Mouse (Mus musculus): ENCODE data around the gene 1700028P14Rik.
"Not testable (repeated sequence)": the region's sequence is repeated elsewhere in the genome, so short reads cannot be mapped to it uniquely, and the experiment has no call there.

Gene 1700028P14Rik

GRCm38 (mm10) chr19:23652644-23653043 lies at the start of gene 1700028P14Rik:
Gene 1700028P14Rik (minus strand): TSS chr19:23652812.
- DNase-seq: peak; percentile 23 to 27

DNA sequence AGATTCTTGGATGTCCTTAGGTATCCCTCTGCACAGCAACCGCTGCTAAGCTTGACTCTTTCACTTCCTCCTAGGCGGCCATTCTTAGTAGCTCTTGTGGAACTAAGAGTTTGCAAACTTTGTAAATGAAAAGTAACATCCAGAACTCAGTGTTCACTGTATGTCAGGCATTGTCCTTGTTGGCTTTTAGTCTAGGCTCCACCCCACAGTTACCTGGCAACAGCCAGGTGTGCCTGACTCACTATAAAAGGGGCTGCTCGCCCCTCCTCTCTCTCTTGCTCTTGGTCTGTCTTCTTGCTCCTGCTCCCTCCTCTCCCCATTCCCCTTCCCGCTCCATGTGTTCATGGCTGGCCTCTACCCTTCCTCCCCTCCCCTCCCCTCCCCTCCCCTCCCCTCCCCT lies 46.5 kb upstream of the 1700028P14Rik start:
- no peak for DNase-seq

- DNase-seq: no peak
Measured at GRCm38 (mm10) chr19:23698366-23698765, 45.8 kb upstream of the 1700028P14Rik start.

- DNase-seq: no peak
Measured at GRCm38 (mm10) chr19:23697861-23698260, 45.2 kb upstream of the 1700028P14Rik start.

DNA sequence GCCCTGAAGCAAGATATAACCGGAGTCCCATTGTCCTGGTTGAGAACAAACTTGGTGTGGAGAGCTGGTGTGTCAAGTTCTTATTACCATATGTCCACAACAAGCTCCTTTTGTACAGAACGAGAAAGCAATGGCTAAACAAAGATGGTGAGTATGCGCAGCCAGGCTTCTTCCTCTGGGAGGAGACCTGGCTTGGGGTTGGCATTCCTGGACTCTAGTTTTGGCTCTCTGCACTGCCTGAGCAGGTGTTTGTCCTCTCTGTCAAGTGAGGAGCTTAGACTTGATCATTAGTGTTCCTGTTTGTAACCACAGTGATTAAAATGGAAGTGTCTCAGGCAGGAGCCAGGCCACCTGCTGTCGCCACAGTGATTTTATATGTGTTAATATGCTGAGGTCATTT lies 41.7 kb upstream of the 1700028P14Rik start:
- DNase-seq: peak; percentile 71 to 86

DNA sequence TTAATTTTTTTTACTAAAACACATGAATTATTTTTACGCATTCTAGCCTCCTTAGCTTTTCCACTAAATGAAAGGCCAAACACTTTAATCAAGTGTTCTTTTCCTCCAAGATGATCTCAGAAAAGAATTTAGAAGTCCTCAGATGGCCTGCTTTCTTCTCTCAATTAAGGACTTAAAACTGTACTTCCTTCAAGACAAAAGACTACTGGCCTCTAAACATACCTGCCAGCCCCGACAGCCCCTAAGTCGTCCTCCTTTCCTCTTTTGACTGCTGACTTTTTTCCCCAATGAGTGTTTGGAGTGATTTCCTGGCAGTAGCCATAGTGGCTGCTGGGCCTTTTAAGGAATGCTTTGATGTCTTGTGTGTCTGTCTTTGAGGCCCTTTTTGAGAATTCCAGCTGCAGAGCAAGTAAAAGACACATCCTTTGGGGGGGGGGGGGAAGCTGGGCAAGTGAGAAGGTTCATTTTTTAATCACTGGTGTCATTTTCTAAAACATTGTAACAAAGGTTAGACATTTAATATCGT lies 35.9 kb upstream of the 1700028P14Rik start:
- peak in 1 of 2 experiments; percentile 28 for DNase-seq

- DNase-seq: peak; percentile 85 to 97
Measured at GRCm38 (mm10) chr19:23687296-23688021, 34.8 kb upstream of the 1700028P14Rik start, which contains the start of gene Ptar1. Gene Ptar1 (plus strand): TSS chr19:23687429.

DNA sequence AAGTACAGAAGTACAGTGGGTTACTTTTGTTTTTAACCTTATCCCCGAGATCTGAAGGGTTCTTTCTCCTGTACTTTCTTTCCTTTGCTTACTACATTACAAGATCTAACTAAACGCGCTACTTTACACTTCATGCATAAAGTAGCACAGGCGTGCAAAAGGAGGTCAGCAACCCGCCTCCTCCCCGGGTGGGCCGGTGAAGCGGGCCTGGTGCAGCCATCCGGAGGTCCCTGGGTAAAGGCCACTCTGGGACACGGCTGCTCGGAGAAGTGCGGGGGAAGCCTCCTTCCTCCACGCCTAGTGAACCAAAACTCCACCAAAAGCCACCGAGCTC lies 34.3 kb upstream of the 1700028P14Rik start:
- no peak for DNase-seq

GRCm38 (mm10) chr19:23675656-23676055 lies 23.0 kb upstream of the 1700028P14Rik start:
- DNase-seq: not testable (repeated sequence)

GRCm38 (mm10) chr19:23673021-23673420 lies 20.4 kb upstream of the 1700028P14Rik start:
- DNase-seq: no peak

DNA sequence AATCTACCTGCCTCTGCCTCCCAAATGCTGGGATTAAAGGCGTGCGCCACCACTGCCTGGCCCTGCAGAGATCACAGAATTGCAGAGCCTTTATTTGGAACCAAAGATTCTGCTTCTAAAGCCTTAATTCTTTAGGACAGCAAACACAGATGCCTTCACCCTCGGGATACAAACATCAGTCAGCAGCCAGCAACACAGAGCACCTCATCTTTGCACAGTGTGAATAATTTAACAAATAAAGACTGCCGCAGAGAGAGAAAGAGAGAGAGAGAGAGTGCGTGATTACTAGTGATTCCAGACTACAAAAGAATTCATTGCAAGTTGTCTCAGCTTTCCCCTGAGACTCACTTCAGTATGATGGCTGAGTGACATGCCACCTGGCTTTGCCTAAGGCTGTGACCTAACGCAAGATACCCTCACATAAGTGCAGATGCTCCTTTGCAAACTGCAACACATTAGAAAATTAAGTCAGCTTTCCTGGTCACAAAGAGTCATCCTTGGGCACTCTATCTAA lies 15.6 kb upstream of the 1700028P14Rik start:
- no peak for DNase-seq

DNA sequence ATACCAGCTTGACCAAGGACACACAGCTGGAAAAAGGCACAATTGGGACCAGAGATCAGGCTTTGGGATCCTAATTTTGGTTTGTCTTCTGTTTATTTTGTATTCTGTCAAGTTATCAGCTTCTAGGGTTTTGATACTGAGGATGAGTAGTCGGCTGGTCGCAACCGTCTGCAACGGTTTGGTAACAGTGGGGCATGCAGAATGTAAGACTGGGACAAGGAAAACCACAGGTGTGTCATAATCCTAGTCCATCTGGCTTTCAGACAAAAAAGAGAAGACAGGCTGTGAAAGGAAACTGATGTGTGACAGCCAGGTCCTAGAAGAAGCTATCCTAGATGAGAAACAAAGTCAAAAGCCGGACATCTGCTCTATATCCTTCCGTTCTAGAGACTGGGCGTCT lies 11.5 kb upstream of the 1700028P14Rik start:
- no peak for DNase-seq

DNA sequence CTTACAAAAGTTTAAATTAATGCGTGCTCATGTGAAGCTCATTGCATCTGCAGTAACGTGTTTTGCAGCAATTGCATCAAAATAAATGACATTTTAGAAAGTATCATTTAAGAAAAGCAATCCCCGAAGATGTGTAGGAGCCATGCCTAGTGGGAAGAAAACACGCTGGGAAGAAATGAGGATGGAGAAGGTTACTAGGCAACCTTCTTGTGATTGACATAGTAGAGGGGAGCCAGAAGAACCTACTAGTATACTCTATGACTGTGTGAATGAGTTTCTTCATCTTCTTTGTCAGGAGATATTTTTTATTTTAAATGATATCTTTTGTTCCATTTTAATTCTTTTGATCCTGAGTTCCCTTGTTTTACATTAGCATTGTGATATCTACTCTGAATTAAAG lies 5.7 kb upstream of the 1700028P14Rik start:
- DNase-seq: no peak

DNA sequence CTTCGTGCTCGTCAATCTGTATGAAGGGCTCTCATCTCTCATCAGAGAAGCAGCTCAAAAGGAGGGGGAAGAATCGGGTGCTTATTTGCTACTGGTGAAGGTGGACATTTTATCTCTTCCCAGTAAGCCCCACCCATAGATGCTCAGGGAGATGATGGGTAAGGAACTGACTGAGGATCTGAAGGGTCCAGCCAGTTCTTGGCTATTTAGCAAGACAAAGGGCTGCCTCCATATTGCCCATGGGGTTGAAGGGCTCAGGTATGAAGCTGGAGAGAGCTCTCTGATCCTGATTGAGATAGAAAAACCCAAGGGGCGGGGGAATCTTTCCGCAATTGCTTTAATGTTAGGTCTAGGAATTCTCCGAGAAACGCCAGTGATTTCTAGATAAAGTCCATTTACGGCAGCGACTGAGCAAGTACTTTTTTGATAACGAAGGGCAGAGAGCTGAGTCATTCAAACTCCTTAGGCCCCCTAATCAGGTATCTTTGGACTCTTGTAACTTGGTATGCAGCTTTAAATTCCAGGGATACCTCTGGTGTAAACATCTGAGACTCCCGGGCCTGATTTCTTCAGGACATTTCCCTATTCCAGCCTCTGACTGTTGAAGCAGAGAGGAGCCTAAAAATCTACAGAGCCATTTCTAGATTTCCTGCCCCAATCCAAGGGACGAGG lies 4.8 kb upstream of the 1700028P14Rik start:
- no peak for DNase-seq

DNA sequence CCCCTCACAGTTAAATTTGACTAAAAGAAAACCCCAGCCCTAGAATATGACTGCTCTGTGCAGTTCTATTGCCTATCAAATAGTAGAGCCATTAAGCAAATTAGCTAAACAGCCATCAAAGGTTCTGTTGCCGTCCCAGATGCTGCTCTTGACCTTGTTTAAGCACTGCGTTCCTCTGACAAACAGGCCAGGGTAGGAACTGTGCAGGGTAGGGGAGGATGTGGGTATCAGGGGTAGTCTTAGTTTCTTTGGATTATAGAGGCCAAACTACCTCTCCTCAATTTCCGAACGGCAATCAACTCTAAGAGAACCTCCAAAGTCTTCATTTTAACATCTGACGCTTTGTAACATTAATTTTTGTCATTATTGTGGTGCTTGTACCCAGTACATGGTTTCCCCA lies 542 bp upstream of the 1700028P14Rik start:
- no peak for DNase-seq

GRCm38 (mm10) chr19:23647308-23647707 lies 5.3 kb downstream of the 1700028P14Rik start:
- DNase-seq: no peak

GRCm38 (mm10) chr19:23645347-23645746 lies 7.3 kb downstream of the 1700028P14Rik start:
- no peak for DNase-seq

GRCm38 (mm10) chr19:23643819-23644218 lies 8.8 kb downstream of the 1700028P14Rik start:
- DNase-seq: no peak

GRCm38 (mm10) chr19:23636786-23637185 lies 15.8 kb downstream of the 1700028P14Rik start:
- no peak for DNase-seq

- no peak for DNase-seq
Measured at GRCm38 (mm10) chr19:23631611-23632492, 20.8 kb downstream of the 1700028P14Rik start.

DNA sequence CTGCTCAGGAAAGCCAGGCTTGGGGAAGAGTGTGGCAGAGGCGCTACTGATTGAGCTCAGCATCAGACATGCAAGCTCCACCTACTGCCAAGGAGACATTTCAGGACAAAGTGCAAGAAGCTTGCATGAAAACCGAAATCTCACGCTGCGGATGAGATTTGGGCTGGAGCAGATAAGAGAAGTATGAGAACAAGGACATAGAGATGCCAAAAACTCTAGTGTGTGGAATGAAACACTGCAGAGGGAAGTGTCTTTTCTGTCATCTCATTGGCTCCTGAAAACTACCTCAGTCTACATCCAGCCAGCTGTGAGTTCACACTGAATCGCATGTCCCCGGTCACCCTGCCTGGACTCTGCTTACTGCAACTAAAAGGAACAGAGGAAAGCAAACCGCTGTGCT lies 38.3 kb downstream of the 1700028P14Rik start:
- DNase-seq: no peak

DNA sequence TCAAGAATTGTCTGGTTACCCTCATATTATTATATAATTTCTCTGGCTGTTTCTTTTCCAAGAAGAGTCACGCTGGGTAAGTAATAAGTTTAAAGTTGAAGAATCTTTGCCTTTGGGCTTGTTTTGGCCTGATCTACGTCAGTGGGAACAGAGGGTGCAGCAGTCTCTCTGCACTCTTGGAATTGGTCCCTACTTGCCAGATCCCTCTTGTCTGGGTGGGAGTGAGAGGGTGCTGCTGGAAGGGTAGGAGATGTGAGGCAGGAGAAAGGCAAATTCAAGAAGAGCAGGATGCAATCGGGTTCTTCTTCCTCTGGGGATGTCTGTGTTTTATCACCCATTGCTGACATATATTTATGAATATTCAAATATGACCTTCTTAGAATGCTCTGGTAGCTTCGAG lies 42.9 kb downstream of the 1700028P14Rik start:
- no peak for DNase-seq

- DNase-seq: no peak
Measured at GRCm38 (mm10) chr19:23607951-23608350, 44.7 kb downstream of the 1700028P14Rik start.

Data from cerebellum, adult 18-20 months (tissue).